Mouse (Mus musculus): ENCODE measurements around the gene Gm26620. TPM values are rescaled to one million over a fixed set of nuclear protein-coding genes. Genes with fewer than 3 reads are reported as not detected.

Gm26620 gene
- polyA plus RNA-seq, 1 experiment from 2014 or later, result 0.62 TPM

- H3K4me2 ChIP-seq, result no peak overlapping the region
- H3K36me3 ChIP-seq, result no peaks in the 10 kb centered on the region
- no peaks in the 10 kb centered on the region for H3K9me3 ChIP-seq (replicated peaks)
- H3K4me3 ChIP-seq, result no peak overlapping the region
- no peaks in the 10 kb centered on the region for H3K27me3 ChIP-seq
- H3K9ac ChIP-seq, result no peak overlapping the region
- ATAC-seq (replicated peaks; ENCODE audit: insufficient number of reproducible peaks, insufficient read depth, low FRiP score, low read depth), result no peak
- 69% methylated on average over 13 of the region's 13 CpGs for WGBS
- H3K4me1 ChIP-seq (replicated peaks), result peaks cover 25% of the 10 kb centered on the region
- no peak overlapping the region for H3K27ac ChIP-seq
Observed at GRCm38 (mm10) chr1:170861671-170862434, 23.0 kb upstream of the Gm26620 start.

- Histone ChIP-seq H3K4me2 (no peak overlapping the region), H3K9me3 (replicated peaks) (no peaks in the 10 kb centered on the region), H3K36me3 (no peaks in the 10 kb centered on the region), H3K4me1 (replicated peaks) (peaks cover 27% of the 10 kb centered on the region), H3K27ac (no peak overlapping the region), H3K27me3 (no peaks in the 10 kb centered on the region), H3K4me3 (no peak overlapping the region), H3K9ac (no peak overlapping the region)
- 51% methylated on average over 3 of the region's 3 CpGs for WGBS
- ATAC-seq (replicated peaks; ENCODE audit: insufficient number of reproducible peaks, insufficient read depth, low FRiP score, low read depth), result no peak
Observed at GRCm38 (mm10) chr1:170862435-170862717, 22.5 kb upstream of the Gm26620 start.

- Histone ChIP-seq H3K9me3 (replicated peaks) (no peaks in the 10 kb centered on the region), H3K4me1 (replicated peaks) (peaks cover 27% of the 10 kb centered on the region), H3K27ac (no peak overlapping the region), H3K27me3 (no peaks in the 10 kb centered on the region), H3K9ac (no peak overlapping the region), H3K4me2 (no peak overlapping the region), H3K4me3 (no peak overlapping the region), H3K36me3 (no peaks in the 10 kb centered on the region)
- 36% methylated on average over 4 of the region's 4 CpGs for WGBS
- no peak for ATAC-seq (replicated peaks; ENCODE audit: insufficient number of reproducible peaks, insufficient read depth, low FRiP score, low read depth)
Observed at GRCm38 (mm10) chr1:170863033-170863432, 21.8 kb upstream of the Gm26620 start.

GRCm38 (mm10) chr1:170864234-170864633 lies 20.6 kb upstream of the Gm26620 start:
- Histone ChIP-seq H3K4me2 (no peak overlapping the region), H3K4me3 (no peak overlapping the region), H3K4me1 (replicated peaks) (peaks cover 27% of the 10 kb centered on the region), H3K36me3 (no peaks in the 10 kb centered on the region), H3K9me3 (replicated peaks) (no peaks in the 10 kb centered on the region), H3K27me3 (no peaks in the 10 kb centered on the region), H3K27ac (no peak overlapping the region), H3K9ac (no peak overlapping the region)
- ATAC-seq (replicated peaks; ENCODE audit: insufficient number of reproducible peaks, insufficient read depth, low FRiP score, low read depth), result no peak

- Histone ChIP-seq H3K9ac (no peak overlapping the region), H3K4me3 (no peak overlapping the region), H3K4me1 (replicated peaks) (peaks cover 27% of the 10 kb centered on the region), H3K36me3 (no peaks in the 10 kb centered on the region), H3K27me3 (no peaks in the 10 kb centered on the region), H3K27ac (no peak overlapping the region), H3K4me2 (no peak overlapping the region), H3K9me3 (replicated peaks) (no peaks in the 10 kb centered on the region)
- WGBS, result 83% methylated on average over 3 of the region's 3 CpGs
- no peak for ATAC-seq (replicated peaks; ENCODE audit: insufficient number of reproducible peaks, insufficient read depth, low FRiP score, low read depth)
Observed at GRCm38 (mm10) chr1:170864754-170865153, 20.1 kb upstream of the Gm26620 start.

GRCm38 (mm10) chr1:170865406-170865805 lies 19.5 kb upstream of the Gm26620 start:
- Histone ChIP-seq H3K4me2 (peak overlapping the region; percentile 33), H3K9me3 (replicated peaks) (no peaks in the 10 kb centered on the region), H3K4me3 (0 out of 2 replicates have a peak overlapping the region, but pooled peaks have one; percentile 8), H3K27ac (no peak overlapping the region), H3K27me3 (no peaks in the 10 kb centered on the region), H3K9ac (no peak overlapping the region), H3K4me1 (replicated peaks) (peaks cover 27% of the 10 kb centered on the region), H3K36me3 (no peaks in the 10 kb centered on the region)
- ATAC-seq (replicated peaks; ENCODE audit: insufficient number of reproducible peaks, insufficient read depth, low FRiP score, low read depth), result no peak
- WGBS, result 50% methylated on average over 5 of the region's 5 CpGs

GRCm38 (mm10) chr1:170866992-170867690 lies 17.7 kb upstream of the Gm26620 start:
- 2% methylated on average over 30 of the region's 30 CpGs for WGBS
- H3K36me3 ChIP-seq, result no peaks in the 10 kb centered on the region
- H3K27ac ChIP-seq, result peak overlapping the region; percentile 86
- ATAC-seq (replicated peaks; ENCODE audit: insufficient number of reproducible peaks, insufficient read depth, low FRiP score, low read depth), result no peak
- H3K27me3 ChIP-seq, result no peaks in the 10 kb centered on the region
- H3K4me3 ChIP-seq, result peak overlapping the region; percentile 98
- H3K9ac ChIP-seq, result peak overlapping the region; percentile 84
- H3K9me3 ChIP-seq (replicated peaks), result no peaks in the 10 kb centered on the region
- peaks cover 20% of the 10 kb centered on the region for H3K4me1 ChIP-seq (replicated peaks)
- peak overlapping the region; percentile 93 for H3K4me2 ChIP-seq

- Histone ChIP-seq H3K9ac (peak within 1 kb of the TSS; percentile 84), H3K36me3 (no peaks in the 10 kb centered on the region), H3K9me3 (replicated peaks) (no peaks in the 10 kb centered on the region), H3K4me1 (replicated peaks) (peaks cover 18% of the 10 kb centered on the region), H3K27ac (peak within 1 kb of the TSS; percentile 86), H3K4me3 (peak within 1 kb of the TSS; percentile 98), H3K27me3 (no peaks in the 10 kb centered on the region), H3K4me2 (peak within 1 kb of the TSS; percentile 93)
- WGBS, result under 1% methylated on average over 25 of the region's 25 CpGs
- peak; percentile 51; the same call in 1 of the 2 replicates for ATAC-seq (replicated peaks; ENCODE audit: insufficient number of reproducible peaks, insufficient read depth, low FRiP score, low read depth)
Observed at GRCm38 (mm10) chr1:170867691-170868105, 17.2 kb upstream of the Gm26620 start, which contains the start of gene Atf6. Gene Atf6, minus strand, starts transcription at chr1:170867771.

GRCm38 (mm10) chr1:170868107-170868904 lies 16.6 kb upstream of the Gm26620 start:
- Histone ChIP-seq H3K9ac (peak overlapping the region; percentile 84), H3K27me3 (no peaks in the 10 kb centered on the region), H3K36me3 (peaks cover 3% of the 10 kb centered on the region; the same call in 1 of the 2 replicates), H3K9me3 (replicated peaks) (no peaks in the 10 kb centered on the region), H3K4me1 (replicated peaks) (peaks cover 18% of the 10 kb centered on the region), H3K27ac (peak overlapping the region; percentile 86), H3K4me2 (peak overlapping the region; percentile 93), H3K4me3 (peak overlapping the region; percentile 98)
- peak; percentile 86 for ATAC-seq (replicated peaks; ENCODE audit: insufficient number of reproducible peaks, insufficient read depth, low FRiP score, low read depth)
- under 1% methylated on average over 33 of the region's 33 CpGs for WGBS

- H3K9ac ChIP-seq, result peak overlapping the region; percentile 63
- peaks cover 18% of the 10 kb centered on the region for H3K4me1 ChIP-seq (replicated peaks)
- H3K4me2 ChIP-seq, result peak overlapping the region; percentile 93
- no peak overlapping the region for H3K27ac ChIP-seq
- no peaks in the 10 kb centered on the region for H3K27me3 ChIP-seq
- no peaks in the 10 kb centered on the region for H3K9me3 ChIP-seq (replicated peaks)
- no peak for ATAC-seq (replicated peaks; ENCODE audit: insufficient number of reproducible peaks, insufficient read depth, low FRiP score, low read depth)
- WGBS, result 13% methylated on average over 14 of the region's 14 CpGs
- peak overlapping the region; percentile 98 for H3K4me3 ChIP-seq
- H3K36me3 ChIP-seq, result peaks cover 3% of the 10 kb centered on the region; the same call in 1 of the 2 replicates
Observed at GRCm38 (mm10) chr1:170868905-170869283, 16.0 kb upstream of the Gm26620 start.

GRCm38 (mm10) chr1:170871402-170871801 lies 13.5 kb upstream of the Gm26620 start:
- Histone ChIP-seq H3K9me3 (replicated peaks) (no peaks in the 10 kb centered on the region), H3K4me2 (no peak overlapping the region), H3K36me3 (peaks cover 11% of the 10 kb centered on the region), H3K4me3 (no peak overlapping the region), H3K9ac (no peak overlapping the region), H3K27ac (no peak overlapping the region), H3K4me1 (replicated peaks) (peaks cover 7% of the 10 kb centered on the region), H3K27me3 (no peaks in the 10 kb centered on the region)
- ATAC-seq (replicated peaks; ENCODE audit: insufficient number of reproducible peaks, insufficient read depth, low FRiP score, low read depth), result no peak
- 89% methylated on average over 6 of the region's 6 CpGs for WGBS

Measured in heart, embryonic 15.5 days (tissue).